11 mouse cellular contexts compared by ENCODE assay signal in genomic region chr12:108990425-108990824, GRCm38 (mm10).
A peak's percentile ranks its signal among the peaks of the same experiment; 100 is the strongest.
DNase-seq lines count a peak whose midpoint lies in the region; ATAC-seq and TF ChIP-seq lines count a peak whose summit lies in the region.
"Had no signal": no experiment of that assay in that cellular context is flagged by ENCODE, and none has a peak within 500 bp of the region (broad histone marks: within the 10 kb centered on the region; RNA-seq: fewer than 3 reads in every experiment).

No protein-coding gene starts in this region.

- intact Hi-C loops in heart, postnatal 14 days (cut with DNase I), result no loop called here
- intact Hi-C loops in left cerebral cortex, postnatal 4 days (cut with DNase I), result no loop called here

- WGBS in kidney, postnatal 0 days, result 30% methylated on average over 9 of the region's 9 CpGs

- H3K27me3 ChIP-seq in kidney, postnatal 0 days (ENCODE audit: insufficient read depth, low read length), result 0 out of 2 replicates have a peak, but pooled peaks cover 3% of the 10 kb centered on the region
- H3K27me3 ChIP-seq: Patski had no signal

- TF ChIP-seq CTCF in kidney, postnatal 0 days (IDR thresholded peaks at IDR 0.05; ENCODE audit: low read depth), result no peak

- H3K9ac ChIP-seq in kidney, postnatal 0 days (ENCODE audit: low read depth, low read length), result no peak overlapping the region
- H3K9ac ChIP-seq: limb, embryonic 15.5 days had no signal

- H3K4me1 ChIP-seq in kidney, postnatal 0 days (replicated peaks; ENCODE audit: insufficient read depth, low read length), result no peaks in the 10 kb centered on the region

- DNase-seq in heart, adult 8-10 months (ENCODE audit: low spot score), result peak; percentile 10
- no peak for DNase-seq in heart, postnatal 14 days
- DNase-seq in A20 (ENCODE audit: low read depth, low spot score), result peak; percentile 41
- peak; percentile 44 for DNase-seq in kidney, postnatal 0 days (ENCODE audit: low spot score)
- peak; percentile 42 to 55 for DNase-seq in lung, postnatal 4 days
- no peak for DNase-seq in cerebellum, adult 11 months
- no peak for DNase-seq in left cerebral cortex, postnatal 4 days
- DNase-seq in gastrocnemius, adult 18-20 months (ENCODE audit: low spot score), result no peak
- DNase-seq: cerebellum, postnatal 14 days had no signal

- H3K36me3 ChIP-seq in kidney, postnatal 0 days (ENCODE audit: insufficient read depth, low read length), result no peaks in the 10 kb centered on the region
- H3K36me3 ChIP-seq: limb, embryonic 15.5 days had no signal

- ATAC-seq in kidney, postnatal 0 days (replicated peaks; ENCODE audit: low FRiP score, low read depth), result no peak
- ATAC-seq: Patski had no signal

- H3K4me2 ChIP-seq in kidney, postnatal 0 days (ENCODE audit: low read length), result no peak overlapping the region
- H3K4me2 ChIP-seq: limb, embryonic 15.5 days had no signal

- H3K27ac ChIP-seq in kidney, postnatal 0 days, result no peak overlapping the region
- H3K27ac ChIP-seq: limb, embryonic 15.5 days had no signal

- no peak overlapping the region for H3K4me3 ChIP-seq in kidney, postnatal 0 days (replicated peaks; ENCODE audit: low read depth, low read length)
- H3K4me3 ChIP-seq: limb, embryonic 15.5 days had no signal

- no peaks in the 10 kb centered on the region for H3K9me3 ChIP-seq in kidney, postnatal 0 days (replicated peaks; ENCODE audit: low read length)
- H3K9me3 ChIP-seq: limb, embryonic 15.5 days had no signal

Comparison
In these comparisons a context has a peak if more than half of its experiments do, and no peak if none do; other contexts are left out.
1. DNase-seq: peak in heart, adult 8-10 months (single experiment), A20 (single experiment), kidney, postnatal 0 days (single experiment) and lung, postnatal 4 days (2 of 2); none in heart, postnatal 14 days (0 of 2), cerebellum, adult 11 months (single experiment), left cerebral cortex, postnatal 4 days (single experiment) and gastrocnemius, adult 18-20 months (single experiment).